Mouse (Mus musculus) small intestine, adult 10 weeks (tissue): ENCODE data around the gene Arhgap4. TPM values are rescaled to one million over a fixed set of nuclear protein-coding genes. Genes with fewer than 3 reads are reported as not detected.

Experiments
- polyA plus RNA-seq: library from polyadenylated mRNA; stranded (reverse); fragments of 350-450 nt; fragmentation: Illumina TruSeq; extraction: RNeasy Lipid Tissue Mini Kit (QIAGEN cat#74804); gene quantifications from one replicate; pipeline ENCODE4 v1.2.3, GENCODE M21; 2014; ENCODE audit warnings: low replicate concordance

Arhgap4 gene
- 1.0 TPM for polyA plus RNA-seq

GRCm38 (mm10) chrX:73921823-73922549 is at the start of gene Arhgap4, which contains the start of gene Naa10:
Gene Arhgap4 (minus strand): TSS chrX:73921870.
Gene Naa10 (minus strand): TSS chrX:73921944.

GRCm38 (mm10) chrX:73966248-73967176 is 44.8 kb upstream of the Arhgap4 start, which contains the start of gene Hcfc1:
Gene Hcfc1 (minus strand): TSS chrX:73966357.

GRCm38 (mm10) chrX:73930402-73931062 is 8.9 kb upstream of the Arhgap4 start, which contains the start of gene Renbp:
Gene Renbp (minus strand): TSS chrX:73930850.

GRCm38 (mm10) chrX:73895719-73896118 is 26.0 kb downstream of the Arhgap4 start, which contains the start of gene L1cam:
Gene L1cam (minus strand): TSS chrX:73896105.

GRCm38 (mm10) chrX:73891551-73892152 is 30.0 kb downstream of the Arhgap4 start, which contains the start of gene Avpr2:
Gene Avpr2 (plus strand): TSS chrX:73892102.

Other genes starting within 250 kb of the Arhgap4 start
- 276 TPM for gene Slc6a8, start 248.7 kb downstream of the Arhgap4 start, polyA plus RNA-seq
- 178 TPM for gene Bcap31, start 205.7 kb downstream of the Arhgap4 start, polyA plus RNA-seq
- gene Abcd1, start 205.3 kb downstream of the Arhgap4 start, polyA plus RNA-seq = 5.5 TPM
- not detected for gene Plxnb3, start 164.8 kb downstream of the Arhgap4 start, polyA plus RNA-seq
- not detected for gene Srpk3, start 147.5 kb downstream of the Arhgap4 start, polyA plus RNA-seq
- gene Idh3g, start 135.0 kb downstream of the Arhgap4 start, polyA plus RNA-seq = 18.0 TPM
- 25.0 TPM for gene Ssr4, start 134.8 kb downstream of the Arhgap4 start, polyA plus RNA-seq
- gene Pdzd4, start 96.9 kb downstream of the Arhgap4 start, polyA plus RNA-seq = 0.22 TPM
- gene Avpr2, start 29.8 kb downstream of the Arhgap4 start, polyA plus RNA-seq = not detected
- gene L1cam, start 25.8 kb downstream of the Arhgap4 start, polyA plus RNA-seq = 3.1 TPM
- 2.1 TPM for gene Naa10, start 74 bp upstream of the Arhgap4 start, polyA plus RNA-seq
- 0.33 TPM for gene Renbp, start 9.0 kb upstream of the Arhgap4 start, polyA plus RNA-seq
- 21.6 TPM for gene Hcfc1, start 44.5 kb upstream of the Arhgap4 start, polyA plus RNA-seq
- gene Irak1, start 102.0 kb upstream of the Arhgap4 start, polyA plus RNA-seq = 25.2 TPM
- not detected for gene Opn1mw, start 205.6 kb upstream of the Arhgap4 start, polyA plus RNA-seq
- 10.2 TPM for gene Mecp2, start 213.5 kb upstream of the Arhgap4 start, polyA plus RNA-seq
- not detected for gene Tex28, start 246.0 kb upstream of the Arhgap4 start, polyA plus RNA-seq